Mouse (Mus musculus) gastrocnemius, adult 18-20 months (tissue): Measurements from ENCODE around the gene Gm20830. TPM values are rescaled to one million over a fixed set of nuclear protein-coding genes. Genes with fewer than 3 reads are reported as not detected.
"Not testable (repeated sequence)": the region's sequence is repeated elsewhere in the genome, so short reads cannot be mapped to it uniquely, and the experiment has no call there.

Experiments used
- DNase-seq: peaks from one replicate; pipeline ENCODE4 v3.0.0; 2021; ENCODE audit warnings: low spot score
- long read RNA-seq, 2 experiments: library from polyadenylated mRNA; stranded (forward); transcript quantifications; one replicate each; pipeline ENCODE4 v2.0.0; 2021
- total RNA-seq, 2 experiments: library from RNA; stranded (reverse); gene quantifications; 2 replicates each; pipeline ENCODE4 v1.2.3; 2021

The Gm20830 gene
- total RNA-seq: not detected
- long read RNA-seq, experiment 1: 0 reads
- long read RNA-seq, experiment 2: 0 reads

DNA sequence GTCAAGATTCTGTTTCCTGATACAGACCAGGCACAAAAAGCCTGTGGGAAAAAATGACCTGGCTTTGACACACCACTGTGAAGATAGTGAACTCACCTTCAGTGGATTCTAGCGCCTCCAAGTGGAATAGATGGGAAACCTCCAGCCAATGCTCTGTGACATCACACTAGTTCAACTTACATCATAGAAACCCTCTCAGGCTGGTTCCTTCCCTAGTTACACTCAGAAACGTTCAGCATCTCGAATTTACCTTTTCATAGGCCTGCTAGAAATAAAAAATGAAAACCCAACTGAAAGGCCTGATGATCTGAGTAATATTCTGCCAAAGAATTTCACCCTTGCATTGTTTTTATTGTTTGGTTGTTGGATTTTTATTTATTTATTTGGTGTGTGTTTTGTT is at the start of gene Gm20830:
Gene Gm20830, minus strand, starts transcription at position 101 of the 400 bp plus-strand sequence.
- not testable (repeated sequence) for DNase-seq

Other genes starting within 250 kb of the Gm20830 start
- not detected for gene Gm21719, start 235.4 kb downstream of the Gm20830 start, total RNA-seq